Mouse (Mus musculus): Measurements from ENCODE around the gene Rab44.

DNA sequence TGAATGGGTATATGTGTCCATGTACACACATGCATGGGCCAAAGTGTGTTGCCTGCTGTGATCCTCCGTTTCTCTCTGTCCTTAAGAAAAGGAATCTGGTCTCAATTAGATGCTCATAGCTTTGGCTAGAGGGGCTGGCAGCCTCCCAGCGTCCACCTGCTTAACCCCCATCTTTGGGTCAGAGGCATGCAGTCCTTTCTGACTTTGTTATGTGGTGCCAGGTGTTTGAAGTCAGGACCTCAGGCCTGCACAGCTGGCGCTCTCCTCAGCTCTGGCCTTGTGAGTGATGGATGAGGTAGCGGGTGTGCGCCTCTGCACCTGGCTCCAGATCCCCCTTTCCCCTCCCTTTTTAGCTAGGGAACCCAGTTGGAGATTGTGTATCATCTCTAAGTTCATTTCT is 4.1 kb downstream of the Rab44 start:
- TF ChIP-seq CTCF (IDR thresholded peaks at IDR 0.05; ENCODE audit: control insufficient read depth, insufficient read depth, insufficient replicate concordance, low read depth, low read length) (no peak), POLR2A (IDR thresholded peaks at IDR 0.05; ENCODE audit: control insufficient read depth, low read depth, low read length) (no peak)
